In the genomic region with DNA sequence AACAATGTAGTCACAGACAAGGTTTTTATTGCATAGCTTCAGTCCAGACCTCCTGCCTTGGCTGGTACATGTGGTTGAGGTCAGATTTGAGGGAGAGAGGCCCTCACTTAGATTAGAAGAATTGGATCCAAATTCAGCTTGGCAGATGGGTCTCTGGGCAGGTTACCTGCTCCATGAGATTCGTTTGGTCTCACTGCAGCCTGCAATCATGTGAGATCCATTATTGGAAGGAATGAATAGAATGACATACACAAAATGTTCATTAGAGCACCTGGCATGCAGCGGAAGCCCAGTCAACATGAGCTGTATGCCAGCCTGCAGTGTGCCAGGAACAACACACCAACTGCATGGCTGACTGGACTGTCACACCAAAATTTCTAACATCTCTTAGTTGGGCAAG, we compare ENCODE assay signal across 20 mouse cellular contexts.
DNase-seq lines count a peak whose midpoint lies in the region; ATAC-seq lines count a peak whose summit lies in the region.
"Had no signal": no experiment of that assay in that cellular context is flagged by ENCODE, and none has a peak within 500 bp of the region (broad histone marks: within the 10 kb centered on the region; RNA-seq: fewer than 3 reads in every experiment).

No protein-coding gene starts in this region.

- ATAC-seq in cerebellum, adult (ENCODE audit: insufficient number of reproducible peaks, low FRiP score, low TSS enrichment): no peak
- ATAC-seq: activated CD4-positive, CD25-positive, alpha-beta regulatory T cell, adult 4 months; CD4-positive, CD25-positive, alpha-beta regulatory T cell, adult 4 months; Patski had no signal

- peak; percentile 56 to 63 for DNase-seq in cerebellum, postnatal 10 days
- DNase-seq in cerebellum, adult 9-11 months: no peak
- peak; percentile 27 to 63 for DNase-seq in cerebellum, postnatal 14 days
- peak; percentile 73 for DNase-seq in heart, adult 11 months
- no peak for DNase-seq in heart, adult 9 months (ENCODE audit: low spot score in 2 of 2)
- DNase-seq: adrenal gland, adult 2 months; adrenal gland, adult 8-10 months; adrenal gland, postnatal 10 days; adrenal gland, postnatal 14 days; adrenal gland, postnatal 25 days; adrenal gland, postnatal 36 days; B cell, adult 2 months; cerebellum, adult 11 months; cerebellum, adult 11-12 months; cerebellum, adult 18-20 months; cerebellum, adult 2 months had no signal

Comparison
In these comparisons a context has a peak if more than half of its experiments do, and no peak if none do; other contexts are left out.
1. DNase-seq: peak in cerebellum, postnatal 10 days (2 of 2), cerebellum, postnatal 14 days (2 of 2) and heart, adult 11 months (single experiment); none in cerebellum, adult 9-11 months (single experiment) and heart, adult 9 months (0 of 2).